In the genomic region with DNA sequence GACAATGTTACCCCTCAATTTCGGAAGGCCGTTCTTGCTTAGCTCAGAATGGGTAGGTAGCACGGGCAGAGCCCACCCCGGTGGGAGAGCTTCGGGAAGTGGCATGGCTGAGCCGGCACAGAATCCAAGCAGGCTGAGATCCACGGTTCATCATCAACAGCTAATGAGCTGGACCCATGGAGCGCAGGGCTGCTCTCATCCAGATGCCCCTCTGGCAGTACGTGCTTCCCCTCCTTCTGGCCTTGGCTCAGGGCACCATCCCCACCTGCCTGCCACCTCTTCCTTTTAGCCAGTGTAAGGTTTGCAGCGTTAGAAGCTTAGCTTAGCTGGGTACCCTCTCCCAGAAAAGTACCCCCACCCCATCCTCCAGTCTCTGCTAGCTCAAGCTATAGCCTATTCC, we compare ENCODE assay signal across 14 mouse cellular contexts.
"Had no signal": no experiment of that assay in that cellular context is flagged by ENCODE, and none has a peak within 500 bp of the region (broad histone marks: within the 10 kb centered on the region; RNA-seq: fewer than 3 reads in every experiment).

No protein-coding gene starts in this region.

- H3K9me3 ChIP-seq: limb, embryonic 13.5 days; neural tube, embryonic 13.5 days; stomach, embryonic 15.5 days had no signal

- H3K27ac ChIP-seq: kidney, postnatal 0 days; limb, embryonic 13.5 days; liver, embryonic 14.5 days; neural tube, embryonic 13.5 days; stomach, embryonic 15.5 days had no signal

- H3K4me1 ChIP-seq: limb, embryonic 13.5 days; stomach, embryonic 15.5 days had no signal

- H3K9ac ChIP-seq: limb, embryonic 13.5 days; liver, embryonic 14.5 days; neural tube, embryonic 13.5 days; stomach, embryonic 15.5 days had no signal

- H3K4me3 ChIP-seq: limb, embryonic 13.5 days; myocyte; neural tube, embryonic 13.5 days; stomach, embryonic 15.5 days had no signal

- H3K27me3 ChIP-seq: limb, embryonic 13.5 days; neural tube, embryonic 13.5 days; stomach, embryonic 15.5 days had no signal

- DNase-seq: kidney, adult 9 months; kidney, postnatal 36 days; layer of hippocampus, adult 9-11 months; layer of hippocampus, postnatal 36 days; lung, adult 18-20 months; right cerebral cortex, postnatal 14 days; thymus, adult 2 months; thymus, postnatal 25 days had no signal

- H3K36me3 ChIP-seq: limb, embryonic 13.5 days; neural tube, embryonic 13.5 days; stomach, embryonic 15.5 days had no signal

- H3K4me2 ChIP-seq: limb, embryonic 13.5 days; neural tube, embryonic 13.5 days; stomach, embryonic 15.5 days had no signal
